Mouse (Mus musculus) heart, embryonic 13.5 days (tissue): ENCODE data around the gene Wnt5b. TPM values are rescaled to one million over a fixed set of nuclear protein-coding genes. Genes with fewer than 3 reads are reported as not detected.
"Not testable (repeated sequence)": the region's sequence is repeated elsewhere in the genome, so short reads cannot be mapped to it uniquely, and the experiment has no call there.

Experiments
- ATAC-seq: fragments of 200-750 bp; cut with Nextera tagmentation; 2 replicates; pipeline ENCODE4 v1.8.0; 2017; ENCODE audit warnings: moderate TSS enrichment; ENCODE audit not compliant: insufficient number of reproducible peaks, low FRiP score, low TSS enrichment; ENCODE audit errors: extremely low read depth
- H3K27ac ChIP-seq: fragments of 300-500 bp; sonication (generic); replicated peaks from 2 replicates; pipeline ENCODE4 v1.5.1; 2015; ENCODE audit warnings: moderate library complexity, mild to moderate bottlenecking, inconsistent platforms
- H3K27me3 ChIP-seq: fragments of 300-500 bp; sonication (generic); replicated peaks from 2 replicates; pipeline ENCODE4 v1.6.1; 2015; ENCODE audit warnings: mild to moderate bottlenecking, inconsistent platforms
- H3K36me3 ChIP-seq: fragments of 300-500 bp; sonication (generic); 2 replicates; pipeline ENCODE4 v1.6.1; 2015; ENCODE audit warnings: mild to moderate bottlenecking, inconsistent platforms
- H3K4me1 ChIP-seq: fragments of 300-500 bp; sonication (generic); 2 replicates; pipeline ENCODE4 v1.6.1; 2015; ENCODE audit warnings: inconsistent platforms
- H3K4me2 ChIP-seq: fragments of 300-500 bp; sonication (generic); 2 replicates; pipeline ENCODE4 v1.6.1; 2015; ENCODE audit warnings: inconsistent platforms, mild to moderate bottlenecking, moderate library complexity
- H3K4me3 ChIP-seq: fragments of 300-500 bp; sonication (generic); 2 replicates; pipeline ENCODE4 v1.5.1; 2015; ENCODE audit warnings: moderate library complexity, mild to moderate bottlenecking, inconsistent platforms
- H3K9ac ChIP-seq: fragments of 300-500 bp; sonication (generic); 2 replicates; pipeline ENCODE4 v1.6.1; 2015; ENCODE audit warnings: inconsistent platforms, mild to moderate bottlenecking, moderate library complexity
- H3K9me3 ChIP-seq: fragments of 300-500 bp; sonication (generic); 2 replicates; pipeline ENCODE4 v1.6.1; 2016; ENCODE audit warnings: inconsistent platforms
- WGBS: fragments of 180-500 bp; shearing (Covaris S2); methylation state at CpG from one replicate; pipeline ENCODE4 v1.1.7; 2015; ENCODE audit warnings: mixed read lengths; 5-methylcytosine and 5-hydroxymethylcytosine counted together
- polyA plus RNA-seq: library from polyadenylated mRNA; unstranded; fragments of >200 nt; fragmentation: Nextera tagmentation; extraction: Ambion mirVana; gene quantifications from 2 replicates; pipeline ENCODE4 v1.2.1, GENCODE M21; 2015

Wnt5b gene
- polyA plus RNA-seq, 1 experiment from 2014 or later: 8.2 TPM

GRCm38 (mm10) chr6:119482958-119483600 lies 61.1 kb downstream of the Wnt5b start:
- no peak overlapping the region for H3K27ac ChIP-seq
- peak overlapping the region; percentile 96 for H3K4me2 ChIP-seq
- H3K9me3 ChIP-seq: no peaks in the 10 kb centered on the region
- H3K9ac ChIP-seq: peak overlapping the region; percentile 71
- peak overlapping the region; percentile 78 for H3K4me3 ChIP-seq
- 49% methylated on average over 16 of the region's 16 CpGs for WGBS
- H3K27me3 ChIP-seq: no peaks in the 10 kb centered on the region
- peaks cover 58% of the 10 kb centered on the region for H3K4me1 ChIP-seq
- no peak for ATAC-seq
- H3K36me3 ChIP-seq: peaks cover 18% of the 10 kb centered on the region

- not testable (repeated sequence) for H3K27me3 ChIP-seq, H3K27ac ChIP-seq, H3K9me3 ChIP-seq, ATAC-seq
- H3K4me3 ChIP-seq: peak overlapping the region; percentile 78
- peak overlapping the region; percentile 73 for H3K9ac ChIP-seq
- peaks cover 18% of the 10 kb centered on the region for H3K36me3 ChIP-seq
- peak overlapping the region; percentile 96 for H3K4me2 ChIP-seq
- 7% methylated on average over 10 of the region's 10 CpGs for WGBS
- peaks cover 68% of the 10 kb centered on the region for H3K4me1 ChIP-seq
These were observed 62.3 kb downstream of the Wnt5b start for GRCm38 (mm10) chr6:119481741-119482390.

- Histone ChIP-seq H3K4me1 (peaks cover 68% of the 10 kb centered on the region), H3K9ac (peak overlapping the region; percentile 95), H3K27me3 (no peaks in the 10 kb centered on the region), H3K4me2 (peak overlapping the region; percentile 96), H3K9me3 (no peaks in the 10 kb centered on the region), H3K4me3 (peak overlapping the region; percentile 78), H3K27ac (peak overlapping the region; percentile 98), H3K36me3 (peaks cover 18% of the 10 kb centered on the region)
- ATAC-seq: no peak
- 1% methylated on average over 31 of the region's 33 CpGs for WGBS
These were observed 63.3 kb downstream of the Wnt5b start for GRCm38 (mm10) chr6:119480706-119481331.

GRCm38 (mm10) chr6:119479876-119480705 lies 64.1 kb downstream of the Wnt5b start:
- under 1% methylated on average over 70 of the region's 70 CpGs for WGBS
- peaks cover 18% of the 10 kb centered on the region for H3K36me3 ChIP-seq
- ATAC-seq: peak; percentile 37; the same call in 1 of the 2 replicates
- peak overlapping the region; percentile 96 for H3K4me2 ChIP-seq
- H3K27me3 ChIP-seq: no peaks in the 10 kb centered on the region
- H3K4me1 ChIP-seq: peaks cover 61% of the 10 kb centered on the region
- H3K9me3 ChIP-seq: no peaks in the 10 kb centered on the region
- peak overlapping the region; percentile 78 for H3K4me3 ChIP-seq
- H3K9ac ChIP-seq: peak overlapping the region; percentile 95
- peak overlapping the region; percentile 98 for H3K27ac ChIP-seq

- Histone ChIP-seq H3K36me3 (peaks cover 14% of the 10 kb centered on the region), H3K9ac (peak within 1 kb of the TSS; percentile 95), H3K27me3 (no peaks in the 10 kb centered on the region), H3K4me3 (peak within 1 kb of the TSS; percentile 78), H3K4me2 (peak within 1 kb of the TSS; percentile 96), H3K9me3 (no peaks in the 10 kb centered on the region), H3K27ac (peak within 1 kb of the TSS; percentile 98), H3K4me1 (peaks cover 55% of the 10 kb centered on the region)
- WGBS: under 1% methylated on average over 35 of the region's 101 CpGs
- ATAC-seq: peak; percentile 61
These were observed 64.7 kb downstream of the Wnt5b start, which contains the start of gene Fbxl14 for GRCm38 (mm10) chr6:119479343-119479875. TSS of gene Fbxl14 (plus strand) at chr6:119479668.

GRCm38 (mm10) chr6:119478560-119479342 lies 65.4 kb downstream of the Wnt5b start:
- H3K27ac ChIP-seq: peak overlapping the region; percentile 98
- H3K9me3 ChIP-seq: no peaks in the 10 kb centered on the region
- peak overlapping the region; percentile 96 for H3K4me2 ChIP-seq
- H3K4me3 ChIP-seq: peak overlapping the region; percentile 78
- peaks cover 51% of the 10 kb centered on the region for H3K4me1 ChIP-seq
- ATAC-seq: peak; percentile 76; the same call in 1 of the 2 replicates
- peak overlapping the region; percentile 95 for H3K9ac ChIP-seq
- WGBS: 2% methylated on average over 49 of the region's 49 CpGs
- no peaks in the 10 kb centered on the region for H3K27me3 ChIP-seq
- peaks cover 10% of the 10 kb centered on the region for H3K36me3 ChIP-seq

GRCm38 (mm10) chr6:119477686-119478310 lies 66.3 kb downstream of the Wnt5b start:
- WGBS: 30% methylated on average over 13 of the region's 13 CpGs
- ATAC-seq: no peak
- Histone ChIP-seq H3K4me3 (no peak overlapping the region), H3K4me1 (peaks cover 47% of the 10 kb centered on the region), H3K27me3 (no peaks in the 10 kb centered on the region), H3K9ac (peak overlapping the region; percentile 95), H3K4me2 (peak overlapping the region; percentile 96), H3K27ac (peak overlapping the region; percentile 98), H3K9me3 (no peaks in the 10 kb centered on the region), H3K36me3 (peaks cover 3% of the 10 kb centered on the region; the same call in 1 of the 2 replicates)

- Histone ChIP-seq H3K9ac (no peak overlapping the region), H3K4me3 (no peak overlapping the region), H3K9me3 (no peaks in the 10 kb centered on the region), H3K27ac (no peak overlapping the region), H3K4me1 (peaks cover 31% of the 10 kb centered on the region), H3K36me3 (peaks cover 3% of the 10 kb centered on the region; the same call in 1 of the 2 replicates), H3K27me3 (no peaks in the 10 kb centered on the region), H3K4me2 (no peak overlapping the region)
- 46% methylated on average over 6 of the region's 6 CpGs for WGBS
- no peak for ATAC-seq
These were observed 68.2 kb downstream of the Wnt5b start for GRCm38 (mm10) chr6:119475988-119476387.

GRCm38 (mm10) chr6:119473992-119474391 lies 70.2 kb downstream of the Wnt5b start:
- H3K9me3 ChIP-seq: no peaks in the 10 kb centered on the region
- no peak overlapping the region for H3K27ac ChIP-seq
- no peaks in the 10 kb centered on the region for H3K36me3 ChIP-seq
- no peak overlapping the region for H3K4me3 ChIP-seq
- 69% methylated on average over 4 of the region's 4 CpGs for WGBS
- H3K4me2 ChIP-seq: no peak overlapping the region
- H3K4me1 ChIP-seq: peaks cover 25% of the 10 kb centered on the region
- H3K9ac ChIP-seq: no peak overlapping the region
- H3K27me3 ChIP-seq: no peaks in the 10 kb centered on the region
- no peak for ATAC-seq

- Histone ChIP-seq H3K27me3 (no peaks in the 10 kb centered on the region), H3K4me2 (no peak overlapping the region), H3K4me3 (no peak overlapping the region), H3K9ac (no peak overlapping the region), H3K4me1 (peaks cover 22% of the 10 kb centered on the region), H3K27ac (no peak overlapping the region), H3K36me3 (no peaks in the 10 kb centered on the region), H3K9me3 (no peaks in the 10 kb centered on the region)
- no peak for ATAC-seq
- 48% methylated on average over 7 of the region's 7 CpGs for WGBS
These were observed 70.7 kb downstream of the Wnt5b start for GRCm38 (mm10) chr6:119473446-119473845.
